Mouse (Mus musculus): ENCODE measurements around the gene Arhgap4. TPM values are rescaled to one million over a fixed set of nuclear protein-coding genes. Genes with fewer than 3 reads are reported as not detected.
A peak's percentile ranks its signal among the peaks of the same experiment; 100 is the strongest.

Gene Arhgap4
- 5.7 and 6.8 TPM in 2 replicates for polyA plus RNA-seq (2015; fragmentation: Nextera tagmentation; extraction: Ambion mirVana)

DNA sequence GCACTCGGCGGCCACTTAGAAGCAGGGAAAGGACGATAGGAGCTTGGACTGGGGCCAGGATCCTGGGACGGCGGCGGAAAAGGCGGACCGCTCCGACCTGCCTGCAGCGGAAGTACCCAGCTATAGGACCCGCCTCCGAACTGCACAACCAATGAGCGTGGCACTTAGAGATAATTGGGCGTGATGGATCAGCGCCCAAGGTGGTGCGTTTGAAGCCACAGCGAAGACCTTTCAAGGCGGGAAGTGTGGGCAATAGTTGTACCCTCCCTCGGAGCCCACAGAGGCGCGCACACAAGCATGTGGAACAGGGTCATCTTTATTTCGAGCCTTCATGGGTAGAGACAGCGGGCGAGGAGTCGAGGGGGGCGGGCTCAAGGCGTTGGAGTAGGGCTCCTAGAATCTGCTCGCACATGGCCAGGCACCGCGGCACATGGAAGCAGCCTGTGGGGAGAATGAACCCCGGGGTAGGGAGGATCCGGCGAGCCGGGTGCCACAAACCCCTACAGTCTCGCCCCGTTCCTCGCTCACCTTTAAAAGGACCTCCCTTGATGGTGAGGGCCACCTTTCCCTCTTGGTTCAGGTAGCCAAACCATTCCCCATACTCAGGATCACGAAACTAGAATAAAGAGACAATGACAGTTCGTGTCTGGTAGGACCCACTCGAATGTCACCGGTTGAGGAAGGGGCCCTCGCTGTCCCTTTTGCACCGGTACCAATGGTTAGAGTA lies at the start of gene Arhgap4, which contains the start of gene Naa10:
TSS of gene Arhgap4 (minus strand) at position 48 of the 727 bp plus-strand sequence.
TSS of gene Naa10 (minus strand) at position 122 of the 727 bp plus-strand sequence.
- H3K4me2 ChIP-seq (ENCODE audit: low read depth, low read length), result peak within 1 kb of the TSS; percentile 66
- H3K27ac ChIP-seq (ENCODE audit: low read length), result peak within 1 kb of the TSS; percentile 78

GRCm38 (mm10) chrX:73970781-73971180 lies 49.1 kb upstream of the Arhgap4 start:
- Histone ChIP-seq H3K9ac (ENCODE audit: low read depth, low read length) (no peak overlapping the region), H3K4me2 (ENCODE audit: low read depth, low read length) (no peak overlapping the region), H3K36me3 (ENCODE audit: control insufficient read depth, insufficient read depth, low read length) (no peaks in the 10 kb centered on the region), H3K9me3 (ENCODE audit: control insufficient read depth, low read length) (no peaks in the 10 kb centered on the region), H3K4me3 (ENCODE audit: low read length) (no peak overlapping the region), H3K4me1 (ENCODE audit: control insufficient read depth, insufficient read depth, low read length) (no peaks in the 10 kb centered on the region), H3K27me3 (replicated peaks; ENCODE audit: control insufficient read depth, insufficient read depth, low read length) (no peaks in the 10 kb centered on the region), H3K27ac (ENCODE audit: low read length) (no peak overlapping the region)
- ATAC-seq, result no peak

More for the DNA sequence above, at the start of gene Arhgap4, which contains the start of gene Naa10:
- 16% methylated on average over 41 of the region's 43 CpGs for WGBS
- H3K9ac ChIP-seq (ENCODE audit: low read depth, low read length), result peak within 1 kb of the TSS; percentile 75
- peak; percentile 98 for ATAC-seq
- no peaks in the 10 kb centered on the region for H3K36me3 ChIP-seq (ENCODE audit: control insufficient read depth, insufficient read depth, low read length)
- peak within 1 kb of the TSS; percentile 59 for H3K4me3 ChIP-seq (ENCODE audit: low read length)
- no peaks in the 10 kb centered on the region for H3K9me3 ChIP-seq (ENCODE audit: control insufficient read depth, low read length)
- H3K4me1 ChIP-seq (ENCODE audit: control insufficient read depth, insufficient read depth, low read length), result no peaks in the 10 kb centered on the region
- H3K27me3 ChIP-seq (replicated peaks; ENCODE audit: control insufficient read depth, insufficient read depth, low read length), result no peaks in the 10 kb centered on the region

DNA sequence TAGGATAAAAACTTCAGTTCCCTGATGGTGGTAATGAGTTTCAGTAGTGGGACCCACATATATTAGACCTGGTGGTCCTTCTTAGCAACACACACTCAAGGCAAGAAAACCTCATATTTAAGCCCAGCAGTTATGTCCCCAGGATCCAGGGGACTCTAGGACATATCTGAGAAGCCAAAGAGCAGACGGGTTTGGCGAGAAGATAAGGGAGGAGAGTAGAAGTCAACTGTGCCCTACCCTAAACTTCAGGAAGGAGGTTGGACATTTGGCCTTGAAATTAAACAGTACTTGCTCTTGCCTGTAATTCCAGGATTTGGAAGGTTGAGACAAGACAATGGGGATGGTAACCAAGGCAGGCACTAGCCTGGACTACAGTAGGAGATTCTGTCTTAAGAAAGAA lies 48.1 kb upstream of the Arhgap4 start:
- Histone ChIP-seq H3K4me2 (ENCODE audit: low read depth, low read length) (no peak overlapping the region), H3K36me3 (ENCODE audit: control insufficient read depth, insufficient read depth, low read length) (no peaks in the 10 kb centered on the region), H3K4me3 (ENCODE audit: low read length) (no peak overlapping the region), H3K9ac (ENCODE audit: low read depth, low read length) (no peak overlapping the region), H3K9me3 (ENCODE audit: control insufficient read depth, low read length) (no peaks in the 10 kb centered on the region), H3K4me1 (ENCODE audit: control insufficient read depth, insufficient read depth, low read length) (no peaks in the 10 kb centered on the region), H3K27me3 (replicated peaks; ENCODE audit: control insufficient read depth, insufficient read depth, low read length) (no peaks in the 10 kb centered on the region), H3K27ac (ENCODE audit: low read length) (no peak overlapping the region)
- WGBS, result 82% methylated on average over 2 of the region's 2 CpGs
- no peak for ATAC-seq

GRCm38 (mm10) chrX:73969167-73969566 lies 47.5 kb upstream of the Arhgap4 start:
- Histone ChIP-seq H3K27me3 (replicated peaks; ENCODE audit: control insufficient read depth, insufficient read depth, low read length) (no peaks in the 10 kb centered on the region), H3K9me3 (ENCODE audit: control insufficient read depth, low read length) (no peaks in the 10 kb centered on the region), H3K4me2 (ENCODE audit: low read depth, low read length) (no peak overlapping the region), H3K4me1 (ENCODE audit: control insufficient read depth, insufficient read depth, low read length) (no peaks in the 10 kb centered on the region), H3K36me3 (ENCODE audit: control insufficient read depth, insufficient read depth, low read length) (no peaks in the 10 kb centered on the region), H3K4me3 (ENCODE audit: low read length) (no peak overlapping the region), H3K9ac (ENCODE audit: low read depth, low read length) (no peak overlapping the region), H3K27ac (ENCODE audit: low read length) (no peak overlapping the region)
- ATAC-seq, result no peak
- WGBS, result 86% methylated on average over 1 of the region's 1 CpGs

DNA sequence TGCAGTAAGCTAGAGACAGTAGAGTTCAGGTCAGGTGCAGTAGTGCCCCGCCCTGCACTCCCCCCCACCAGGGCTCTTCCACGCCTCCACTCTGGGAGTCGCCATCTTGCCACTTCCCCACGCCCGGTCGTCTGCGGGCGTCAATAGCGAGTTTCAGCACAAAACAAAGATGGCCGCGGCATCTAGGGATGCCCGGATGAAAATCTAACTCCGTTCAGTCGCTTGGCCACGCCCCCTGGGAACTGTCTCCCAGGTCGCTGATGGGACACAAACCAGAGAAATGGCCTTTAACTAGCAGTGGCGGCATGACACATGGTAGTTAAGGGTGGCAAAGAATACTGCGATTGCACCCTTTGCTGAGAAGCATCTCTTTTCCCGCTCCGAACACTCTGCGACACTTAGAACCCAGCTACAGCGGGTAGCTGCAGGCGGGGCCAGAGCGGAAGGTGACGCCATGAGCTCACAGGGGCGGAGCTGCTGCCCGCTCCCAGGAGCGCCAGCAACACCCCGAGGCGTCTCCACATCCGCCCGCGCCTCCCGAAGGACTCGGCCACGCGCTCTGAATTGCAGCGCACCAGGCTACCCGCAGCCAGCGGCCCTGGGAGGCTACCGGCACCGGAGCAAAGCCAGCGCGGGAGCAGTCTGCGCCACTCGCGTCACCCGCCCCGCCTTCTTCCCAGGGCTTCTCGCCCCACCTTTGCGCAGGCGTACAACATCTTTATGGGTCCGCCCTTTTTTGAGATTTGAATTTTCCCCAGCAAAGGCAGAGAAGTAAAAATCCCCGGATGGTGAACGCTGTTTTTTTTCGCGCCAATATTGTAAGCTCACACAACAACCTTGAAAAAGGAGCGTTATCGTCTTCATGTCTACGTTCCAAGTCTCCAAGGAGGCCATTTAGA lies 45.8 kb upstream of the Arhgap4 start:
- Histone ChIP-seq H3K9me3 (ENCODE audit: control insufficient read depth, low read length) (no peaks in the 10 kb centered on the region), H3K9ac (ENCODE audit: low read depth, low read length) (peak overlapping the region; percentile 78), H3K4me3 (ENCODE audit: low read length) (peak overlapping the region; percentile 70), H3K27me3 (replicated peaks; ENCODE audit: control insufficient read depth, insufficient read depth, low read length) (no peaks in the 10 kb centered on the region), H3K4me1 (ENCODE audit: control insufficient read depth, insufficient read depth, low read length) (peaks cover 9% of the 10 kb centered on the region), H3K4me2 (ENCODE audit: low read depth, low read length) (peak overlapping the region; percentile 49), H3K27ac (ENCODE audit: low read length) (peak overlapping the region; percentile 99), H3K36me3 (ENCODE audit: control insufficient read depth, insufficient read depth, low read length) (no peaks in the 10 kb centered on the region)
- WGBS, result 11% methylated on average over 52 of the region's 60 CpGs
- ATAC-seq, result peak; percentile 85

DNA sequence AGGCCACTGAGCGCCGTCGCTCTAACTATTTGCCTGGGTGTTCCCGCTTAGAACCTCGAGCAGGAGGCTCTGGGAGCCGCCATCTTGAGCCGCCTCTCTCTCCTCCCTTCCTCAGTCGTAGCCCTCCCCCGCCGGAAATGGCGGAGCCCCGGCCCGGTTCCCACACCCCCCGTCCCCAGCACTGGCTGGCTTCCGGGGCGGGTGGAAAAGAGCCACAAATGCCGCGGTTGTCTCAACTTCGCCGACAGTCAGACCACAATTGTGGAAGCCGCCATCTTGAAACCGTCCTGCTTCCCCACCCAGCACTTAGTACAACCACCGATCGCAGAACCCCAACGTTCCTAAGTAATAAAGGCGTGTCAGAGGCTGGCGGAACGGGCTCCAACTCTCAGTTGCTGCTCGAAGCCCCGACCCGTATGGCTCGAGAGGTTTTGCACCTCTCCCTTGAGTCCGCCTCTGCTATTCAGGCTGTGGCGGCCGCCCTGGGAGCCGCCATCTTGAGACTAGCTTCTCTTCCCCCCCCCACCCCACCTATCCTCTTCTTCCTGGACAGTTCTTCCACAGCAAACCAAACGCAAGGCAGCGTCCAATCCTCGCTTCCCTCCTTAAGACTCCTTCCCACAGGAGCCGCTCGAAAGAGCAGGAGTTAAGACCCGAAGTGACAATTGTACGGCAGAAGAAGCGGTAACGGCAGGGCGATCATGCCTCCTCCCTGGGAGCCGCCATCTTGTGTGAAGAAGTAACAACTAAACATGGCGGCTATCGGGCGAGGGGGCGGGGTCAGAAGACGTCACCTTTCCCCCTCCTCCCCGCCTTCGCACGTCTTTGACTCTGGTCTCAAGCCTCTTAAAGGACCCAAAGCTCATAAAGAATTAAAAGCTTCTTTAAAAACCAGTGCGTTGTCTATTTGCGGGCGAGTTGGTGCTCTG lies 44.8 kb upstream of the Arhgap4 start, which contains the start of gene Hcfc1:
TSS of gene Hcfc1 (minus strand) at position 110 of the 929 bp plus-strand sequence.
- peak within 1 kb of the TSS; percentile 70 for H3K4me3 ChIP-seq (ENCODE audit: low read length)
- peak within 1 kb of the TSS; percentile 99 for H3K27ac ChIP-seq (ENCODE audit: low read length)
- H3K36me3 ChIP-seq (ENCODE audit: control insufficient read depth, insufficient read depth, low read length), result no peaks in the 10 kb centered on the region
- H3K4me2 ChIP-seq (ENCODE audit: low read depth, low read length), result peak within 1 kb of the TSS; percentile 49
- no peaks in the 10 kb centered on the region for H3K9me3 ChIP-seq (ENCODE audit: control insufficient read depth, low read length)
- H3K4me1 ChIP-seq (ENCODE audit: control insufficient read depth, insufficient read depth, low read length), result peaks cover 12% of the 10 kb centered on the region
- ATAC-seq, result peak; percentile 73
- H3K27me3 ChIP-seq (replicated peaks; ENCODE audit: control insufficient read depth, insufficient read depth, low read length), result no peaks in the 10 kb centered on the region
- WGBS, result 11% methylated on average over 55 of the region's 58 CpGs
- H3K9ac ChIP-seq (ENCODE audit: low read depth, low read length), result peak within 1 kb of the TSS; percentile 78

GRCm38 (mm10) chrX:73965307-73965706 lies 43.6 kb upstream of the Arhgap4 start:
- Histone ChIP-seq H3K9ac (ENCODE audit: low read depth, low read length) (peak overlapping the region; percentile 78), H3K4me2 (ENCODE audit: low read depth, low read length) (peak overlapping the region; percentile 49), H3K4me1 (ENCODE audit: control insufficient read depth, insufficient read depth, low read length) (peaks cover 12% of the 10 kb centered on the region), H3K27me3 (replicated peaks; ENCODE audit: control insufficient read depth, insufficient read depth, low read length) (no peaks in the 10 kb centered on the region), H3K9me3 (ENCODE audit: control insufficient read depth, low read length) (no peaks in the 10 kb centered on the region), H3K27ac (ENCODE audit: low read length) (peak overlapping the region; percentile 99), H3K36me3 (ENCODE audit: control insufficient read depth, insufficient read depth, low read length) (no peaks in the 10 kb centered on the region), H3K4me3 (ENCODE audit: low read length) (peak overlapping the region; percentile 70)
- no peak for ATAC-seq
- WGBS, result 15% methylated on average over 19 of the region's 20 CpGs

- peak overlapping the region; percentile 20; the same call in 1 of the 2 replicates for H3K27ac ChIP-seq (ENCODE audit: low read length)
- peak overlapping the region; percentile 70 for H3K4me3 ChIP-seq (ENCODE audit: low read length)
- peak overlapping the region; percentile 49 for H3K4me2 ChIP-seq (ENCODE audit: low read depth, low read length)
- H3K4me1 ChIP-seq (ENCODE audit: control insufficient read depth, insufficient read depth, low read length), result peaks cover 12% of the 10 kb centered on the region
- H3K27me3 ChIP-seq (replicated peaks; ENCODE audit: control insufficient read depth, insufficient read depth, low read length), result no peaks in the 10 kb centered on the region
- H3K9ac ChIP-seq (ENCODE audit: low read depth, low read length), result peak overlapping the region; percentile 78
- ATAC-seq, result peak; percentile 30; the same call in 1 of the 2 replicates
- no peaks in the 10 kb centered on the region for H3K36me3 ChIP-seq (ENCODE audit: control insufficient read depth, insufficient read depth, low read length)
- no peaks in the 10 kb centered on the region for H3K9me3 ChIP-seq (ENCODE audit: control insufficient read depth, low read length)
- WGBS, result 27% methylated on average over 3 of the region's 3 CpGs
Measured at GRCm38 (mm10) chrX:73964363-73964762, 42.7 kb upstream of the Arhgap4 start.

Data from intestine, embryonic 16.5 days (tissue).